Mouse (Mus musculus) thymus, adult 2 months (tissue): ENCODE measurements around the gene Dapk2.

Experiments
- CTCF ChIP-seq: fragments of 200-500 bp; IDR thresholded peaks from 2 replicates; pipeline ENCODE4 v1.5.1; 2012; ENCODE audit warnings: mild to moderate bottlenecking, control low read depth, low read length, moderate library complexity, borderline replicate concordance; ENCODE audit not compliant: control insufficient read depth, poor library complexity, insufficient read depth; ENCODE audit errors: extremely low read depth
- POLR2A ChIP-seq: fragments of 200-500 bp; IDR thresholded peaks from 2 replicates; pipeline ENCODE4 v1.6.1; 2012; ENCODE audit warnings: mild to moderate bottlenecking, low read length, control low read depth, moderate library complexity; ENCODE audit not compliant: control insufficient read depth, poor library complexity, insufficient read depth; ENCODE audit errors: extremely low read depth

- TF ChIP-seq POLR2A, result no peak
- no peak for TF ChIP-seq CTCF
These were observed 137.0 kb downstream of the Dapk2 start for GRCm38 (mm10) chr9:66294980-66295410.
